Mouse (Mus musculus): ENCODE results near the gene Gm17334.

- TF ChIP-seq EP300 (IDR thresholded peaks at IDR 0.05; ENCODE audit: low read depth) = no peak
- TF ChIP-seq CTCF (IDR thresholded peaks at IDR 0.05; ENCODE audit: low read depth) = peak; percentile 79
Measured at GRCm38 (mm10) chr11:53736771-53737572, 36.0 kb downstream of the Gm17334 start.

Measured in liver, postnatal 0 days (tissue).